ENCODE assay signal across 11 mouse cellular contexts in genomic region chr3:126737128-126737527, GRCm38 (mm10).
DNase-seq lines count a peak whose midpoint lies in the region; ATAC-seq lines count a peak whose summit lies in the region.
"Had no signal": no experiment of that assay in that cellular context is flagged by ENCODE, and none has a peak within 500 bp of the region (broad histone marks: within the 10 kb centered on the region; RNA-seq: fewer than 3 reads in every experiment).

No protein-coding gene starts in this region.

- no peaks in the 10 kb centered on the region for H3K9me3 ChIP-seq in heart, embryonic 12.5 days (replicated peaks)
- H3K9me3 ChIP-seq in forebrain, embryonic 10.5 days: no peaks in the 10 kb centered on the region
- H3K9me3 ChIP-seq: embryonic facial prominence, embryonic 12.5 days had no signal

- H3K4me3 ChIP-seq in heart, embryonic 12.5 days: no peak overlapping the region
- H3K4me3 ChIP-seq in forebrain, embryonic 10.5 days: no peak overlapping the region
- H3K4me3 ChIP-seq: embryonic facial prominence, embryonic 12.5 days had no signal

- no peak overlapping the region for H3K4me2 ChIP-seq in heart, embryonic 12.5 days
- H3K4me2 ChIP-seq: embryonic facial prominence, embryonic 12.5 days had no signal

- H3K27ac ChIP-seq in heart, embryonic 12.5 days (ENCODE audit: poor library complexity, severe bottlenecking): peak overlapping the region; percentile 48
- H3K27ac ChIP-seq in forebrain, embryonic 10.5 days: no peak overlapping the region
- H3K27ac ChIP-seq: embryonic facial prominence, embryonic 12.5 days had no signal

- H3K36me3 ChIP-seq in heart, embryonic 12.5 days: 0 out of 2 replicates have a peak, but pooled peaks cover 5% of the 10 kb centered on the region
- H3K36me3 ChIP-seq in forebrain, embryonic 10.5 days (replicated peaks): no peaks in the 10 kb centered on the region
- H3K36me3 ChIP-seq: embryonic facial prominence, embryonic 12.5 days had no signal

- no peaks in the 10 kb centered on the region for H3K27me3 ChIP-seq in heart, embryonic 12.5 days (replicated peaks)
- H3K27me3 ChIP-seq in forebrain, embryonic 10.5 days (ENCODE audit: poor library complexity, severe bottlenecking): no peaks in the 10 kb centered on the region
- H3K27me3 ChIP-seq: embryonic facial prominence, embryonic 12.5 days had no signal

- no peak overlapping the region for H3K9ac ChIP-seq in heart, embryonic 12.5 days
- H3K9ac ChIP-seq: embryonic facial prominence, embryonic 12.5 days; liver, postnatal 0 days had no signal

- peak; percentile 21 to 45 for DNase-seq in kidney, postnatal 25 days
- no peak for DNase-seq in kidney, adult 9 months
- DNase-seq in cerebellum, postnatal 25 days: peak; percentile 63 to 81
- DNase-seq in lung, postnatal 14 days: peak; percentile 20
- DNase-seq in forebrain, embryonic 10.5 days (ENCODE audit: extremely low spot score, low spot score): no peak
- DNase-seq: liver, postnatal 0 days had no signal

- WGBS in heart, embryonic 12.5 days: 62% methylated on average over 2 of the region's 2 CpGs
- 95% methylated on average over 2 of the region's 2 CpGs for WGBS in forebrain, embryonic 10.5 days

- peaks cover 33% of the 10 kb centered on the region for H3K4me1 ChIP-seq in heart, embryonic 12.5 days (replicated peaks)
- H3K4me1 ChIP-seq in forebrain, embryonic 10.5 days: 0 out of 2 replicates have a peak, but pooled peaks cover 3% of the 10 kb centered on the region

- ATAC-seq in heart, embryonic 12.5 days (ENCODE audit: insufficient number of reproducible peaks, low FRiP score): no peak
- ATAC-seq in megakaryocyte-erythroid progenitor cell, adult 5-6 weeks (replicated peaks; ENCODE audit: low FRiP score, low TSS enrichment, poor library complexity, severe bottlenecking): no peak
- ATAC-seq: activated CD4-positive, CD25-positive, alpha-beta regulatory T cell, adult 4 months; intestine, embryonic 16.5 days; liver, postnatal 0 days had no signal

Comparison
In these comparisons a context has a peak if more than half of its experiments do, and no peak if none do; other contexts are left out.
1. DNase-seq: peak in kidney, postnatal 25 days (2 of 2), cerebellum, postnatal 25 days (2 of 2) and lung, postnatal 14 days (single experiment); none in kidney, adult 9 months (single experiment) and forebrain, embryonic 10.5 days (single experiment).